Mouse (Mus musculus) lung, embryonic 15.5 days (tissue): Measurements from ENCODE around the gene Prr22. TPM values are rescaled to one million over a fixed set of nuclear protein-coding genes. Genes with fewer than 3 reads are reported as not detected.

Source experiments
- ATAC-seq: fragments of 200-750 bp; cut with Nextera tagmentation; 2 replicates; pipeline ENCODE4 v1.8.0; 2017; ENCODE audit warnings: moderate number of reproducible peaks, borderline replicate concordance; ENCODE audit not compliant: low FRiP score, low TSS enrichment; ENCODE audit errors: extremely low read depth
- H3K27ac ChIP-seq: fragments of 300-500 bp; sonication (generic); 2 replicates; pipeline ENCODE4 v1.5.1; 2015; ENCODE audit warnings: moderate library complexity, mild to moderate bottlenecking, inconsistent platforms
- H3K27me3 ChIP-seq: fragments of 300-500 bp; sonication (generic); 2 replicates; pipeline ENCODE4 v1.6.1; 2015; ENCODE audit warnings: inconsistent platforms
- H3K36me3 ChIP-seq: fragments of 300-500 bp; sonication (generic); 2 replicates; pipeline ENCODE4 v1.6.1; 2015; ENCODE audit warnings: inconsistent platforms
- H3K4me1 ChIP-seq: fragments of 300-500 bp; sonication (generic); 2 replicates; pipeline ENCODE4 v1.6.1; 2015; ENCODE audit warnings: inconsistent platforms
- H3K4me2 ChIP-seq: fragments of 300-500 bp; sonication (generic); 2 replicates; pipeline ENCODE4 v1.6.1; 2015; ENCODE audit warnings: inconsistent platforms, mild to moderate bottlenecking, moderate library complexity
- H3K4me3 ChIP-seq: fragments of 300-500 bp; sonication (generic); 2 replicates; pipeline ENCODE4 v1.5.1; 2015; ENCODE audit warnings: mild to moderate bottlenecking, inconsistent platforms
- H3K9ac ChIP-seq: fragments of 300-500 bp; sonication (generic); 2 replicates; pipeline ENCODE4 v1.6.1; 2015; ENCODE audit warnings: inconsistent platforms
- H3K9me3 ChIP-seq: fragments of 300-500 bp; sonication (generic); 2 replicates; pipeline ENCODE4 v1.6.1; 2016; ENCODE audit warnings: inconsistent platforms
- WGBS: fragments of 180-500 bp; shearing (Covaris S2); methylation state at CpG from one replicate; pipeline ENCODE4 v1.1.7; 2015; 5-methylcytosine and 5-hydroxymethylcytosine counted together
- polyA plus RNA-seq: library from polyadenylated mRNA; unstranded; fragments of >200 nt; fragmentation: Nextera tagmentation; extraction: Ambion mirVana; gene quantifications from 2 replicates; pipeline ENCODE4 v1.2.1, GENCODE M21; 2015

Prr22 gene
- polyA plus RNA-seq, 1 experiment from 2014 or later: 1.2 TPM

GRCm38 (mm10) chr17:56744173-56744572, 25.9 kb upstream of the Prr22 start:
- Histone ChIP-seq H3K4me2 (no peak overlapping the region), H3K4me1 (no peaks in the 10 kb centered on the region), H3K27me3 (no peaks in the 10 kb centered on the region), H3K27ac (no peak overlapping the region), H3K9ac (no peak overlapping the region), H3K9me3 (no peaks in the 10 kb centered on the region), H3K4me3 (no peak overlapping the region), H3K36me3 (no peaks in the 10 kb centered on the region)
- ATAC-seq: no peak
- WGBS: 43% methylated on average over 5 of the region's 5 CpGs

GRCm38 (mm10) chr17:56751404-56752072, 18.5 kb upstream of the Prr22 start:
- Histone ChIP-seq H3K9ac (no peak overlapping the region), H3K4me3 (peak overlapping the region; percentile 33), H3K9me3 (no peaks in the 10 kb centered on the region), H3K4me1 (peaks cover 20% of the 10 kb centered on the region), H3K4me2 (peak overlapping the region; percentile 54), H3K36me3 (no peaks in the 10 kb centered on the region), H3K27ac (no peak overlapping the region), H3K27me3 (peaks cover 63% of the 10 kb centered on the region)
- 20% methylated on average over 71 of the region's 71 CpGs for WGBS
- ATAC-seq: no peak; the same call in 1 of the 2 replicates

GRCm38 (mm10) chr17:56753452-56753851, 16.6 kb upstream of the Prr22 start:
- ATAC-seq: no peak
- H3K4me2 ChIP-seq: 0 out of 2 replicates have a peak overlapping the region, but pooled peaks have one; percentile 14
- no peak overlapping the region for H3K9ac ChIP-seq
- H3K27me3 ChIP-seq: peaks cover 78% of the 10 kb centered on the region
- H3K27ac ChIP-seq: no peak overlapping the region
- WGBS: 24% methylated on average over 15 of the region's 15 CpGs
- no peak overlapping the region for H3K4me3 ChIP-seq
- no peaks in the 10 kb centered on the region for H3K9me3 ChIP-seq
- H3K36me3 ChIP-seq: no peaks in the 10 kb centered on the region
- H3K4me1 ChIP-seq: peaks cover 39% of the 10 kb centered on the region

- H3K9me3 ChIP-seq: no peaks in the 10 kb centered on the region
- no peak overlapping the region for H3K27ac ChIP-seq
- H3K36me3 ChIP-seq: no peaks in the 10 kb centered on the region
- H3K4me1 ChIP-seq: peaks cover 48% of the 10 kb centered on the region
- H3K4me3 ChIP-seq: peak overlapping the region; percentile 9; the same call in 1 of the 2 replicates
- 13% methylated on average over 36 of the region's 36 CpGs for WGBS
- H3K27me3 ChIP-seq: peaks cover 78% of the 10 kb centered on the region
- peak overlapping the region; percentile 24 for H3K4me2 ChIP-seq
- no peak overlapping the region for H3K9ac ChIP-seq
- no peak for ATAC-seq
Observed at GRCm38 (mm10) chr17:56754271-56755185, 15.5 kb upstream of the Prr22 start.

- no peak overlapping the region for H3K27ac ChIP-seq
- H3K9ac ChIP-seq: peak overlapping the region; percentile 55
- peak overlapping the region; percentile 98 for H3K4me2 ChIP-seq
- H3K4me3 ChIP-seq: peak overlapping the region; percentile 51
- 1% methylated on average over 51 of the region's 51 CpGs for WGBS
- H3K27me3 ChIP-seq: peaks cover 62% of the 10 kb centered on the region
- H3K36me3 ChIP-seq: no peaks in the 10 kb centered on the region
- H3K4me1 ChIP-seq: peaks cover 63% of the 10 kb centered on the region
- no peaks in the 10 kb centered on the region for H3K9me3 ChIP-seq
- 0 out of 2 replicates have a peak, but pooled peaks have one; percentile 2 for ATAC-seq
Observed at GRCm38 (mm10) chr17:56756703-56757399, 13.2 kb upstream of the Prr22 start.

- Histone ChIP-seq H3K4me1 (peaks cover 69% of the 10 kb centered on the region), H3K36me3 (no peaks in the 10 kb centered on the region), H3K9me3 (no peaks in the 10 kb centered on the region), H3K27me3 (peaks cover 55% of the 10 kb centered on the region), H3K4me2 (peak within 1 kb of the TSS; percentile 98), H3K27ac (no peak within 1 kb of the TSS), H3K4me3 (peak within 1 kb of the TSS; percentile 51), H3K9ac (peak within 1 kb of the TSS; percentile 55)
- ATAC-seq: peak; percentile 61
- 1% methylated on average over 43 of the region's 48 CpGs for WGBS
Observed at GRCm38 (mm10) chr17:56757416-56758123, 12.5 kb upstream of the Prr22 start, which contains the start of gene Nrtn. Gene Nrtn (minus strand): TSS chr17:56757530.

- Histone ChIP-seq H3K9ac (no peak overlapping the region), H3K27me3 (peaks cover 49% of the 10 kb centered on the region), H3K36me3 (no peaks in the 10 kb centered on the region), H3K4me2 (peak overlapping the region; percentile 98), H3K4me1 (peaks cover 74% of the 10 kb centered on the region), H3K9me3 (no peaks in the 10 kb centered on the region), H3K4me3 (no peak overlapping the region; the same call in 1 of the 2 replicates), H3K27ac (no peak overlapping the region)
- no peak for ATAC-seq
- WGBS: 7% methylated on average over 12 of the region's 12 CpGs
Observed at GRCm38 (mm10) chr17:56758132-56758531, 11.9 kb upstream of the Prr22 start.

- no peaks in the 10 kb centered on the region for H3K36me3 ChIP-seq
- WGBS: 44% methylated on average over 7 of the region's 7 CpGs
- H3K4me2 ChIP-seq: no peak overlapping the region
- H3K9me3 ChIP-seq: no peaks in the 10 kb centered on the region
- H3K27me3 ChIP-seq: peaks cover 38% of the 10 kb centered on the region
- no peak overlapping the region for H3K9ac ChIP-seq
- H3K4me1 ChIP-seq: peaks cover 72% of the 10 kb centered on the region
- H3K27ac ChIP-seq: no peak overlapping the region
- no peak for ATAC-seq
- H3K4me3 ChIP-seq: no peak overlapping the region
Observed at GRCm38 (mm10) chr17:56759261-56759660, 10.8 kb upstream of the Prr22 start.

GRCm38 (mm10) chr17:56761077-56761476, 9.0 kb upstream of the Prr22 start:
- no peaks in the 10 kb centered on the region for H3K36me3 ChIP-seq
- 40% methylated on average over 3 of the region's 3 CpGs for WGBS
- no peaks in the 10 kb centered on the region for H3K9me3 ChIP-seq
- no peak overlapping the region for H3K4me3 ChIP-seq
- no peak overlapping the region for H3K4me2 ChIP-seq
- no peak overlapping the region for H3K27ac ChIP-seq
- peaks cover 70% of the 10 kb centered on the region for H3K4me1 ChIP-seq
- no peak for ATAC-seq
- H3K9ac ChIP-seq: no peak overlapping the region
- peaks cover 20% of the 10 kb centered on the region for H3K27me3 ChIP-seq

GRCm38 (mm10) chr17:56761991-56762410, 8.0 kb upstream of the Prr22 start:
- H3K4me3 ChIP-seq: peak overlapping the region; percentile 55
- H3K9me3 ChIP-seq: no peaks in the 10 kb centered on the region
- 0% methylated on average over 28 of the region's 28 CpGs for WGBS
- H3K27ac ChIP-seq: peak overlapping the region; percentile 87
- peaks cover 65% of the 10 kb centered on the region for H3K4me1 ChIP-seq
- H3K36me3 ChIP-seq: no peaks in the 10 kb centered on the region
- H3K4me2 ChIP-seq: peak overlapping the region; percentile 89
- peaks cover 11% of the 10 kb centered on the region for H3K27me3 ChIP-seq
- ATAC-seq: peak; percentile 37
- H3K9ac ChIP-seq: peak overlapping the region; percentile 56
